Mouse (Mus musculus) B cell, adult (primary cell): ENCODE results near the gene Arid3a. TPM values are rescaled to one million over a fixed set of nuclear protein-coding genes. Genes with fewer than 3 reads are reported as not detected.

ENCODE experiments used
- total RNA-seq: library from RNA; stranded (reverse); gene quantifications from 4 replicates; pipeline ENCODE4 v1.2.4, GENCODE M21; 2023; ENCODE audit not compliant: inconsistent age

Arid3a gene
- total RNA-seq: 33.9 to 40.6 TPM (median 35.9 TPM) in 4 replicates

DNA sequence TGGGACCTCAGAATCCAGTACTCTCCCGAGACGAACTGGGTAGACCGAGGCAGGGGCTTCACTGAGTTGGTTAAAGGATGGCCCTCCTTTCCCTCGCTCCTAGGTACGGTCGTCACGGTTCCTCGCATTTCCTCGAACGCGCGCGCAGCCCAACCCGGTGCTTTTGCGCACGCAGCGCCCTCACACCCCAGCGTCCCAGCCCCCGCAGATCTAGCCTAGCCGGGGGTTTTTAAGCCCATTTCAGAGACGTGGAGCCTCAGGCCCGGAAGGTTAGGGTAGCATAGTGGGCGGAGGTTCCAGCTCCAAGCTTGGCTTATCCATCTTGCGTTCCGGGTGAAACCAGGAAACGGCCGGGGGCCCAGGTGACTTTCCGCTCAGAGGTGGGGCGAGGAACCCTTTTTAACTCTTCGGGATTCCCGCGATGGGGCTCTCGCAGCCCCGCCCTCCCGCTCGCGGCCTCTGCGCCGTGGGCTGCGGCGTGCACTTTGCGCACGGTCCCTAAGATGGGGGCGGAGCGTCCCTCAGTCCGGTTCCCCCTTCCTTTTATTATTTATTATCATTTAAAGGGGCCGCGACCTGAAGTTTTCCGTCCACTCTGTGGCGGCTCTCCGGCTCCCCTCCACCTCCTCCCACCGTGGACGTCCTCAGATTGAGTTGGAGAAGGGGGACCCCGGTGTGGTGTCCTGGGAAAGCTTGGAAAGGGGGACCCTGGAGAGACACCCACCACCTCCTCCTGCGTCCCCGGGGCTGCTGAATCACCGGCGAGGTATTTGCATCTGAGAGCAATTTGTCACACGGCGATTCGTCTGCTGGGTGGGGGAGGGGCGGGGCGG is at the start of gene Arid3a:
Arid3a (plus strand) TSS at position 553 of the 833 bp plus-strand sequence.

GRCm38 (mm10) chr10:79886054-79886453 is 40.8 kb upstream of the Arid3a start, which contains the start of gene Elane:
TSS of gene Elane (plus strand) at chr10:79886247.

GRCm38 (mm10) chr10:79890670-79891069 is 36.2 kb upstream of the Arid3a start, which contains the start of gene Cfd:
TSS of gene Cfd (plus strand) at chr10:79890853.

GRCm38 (mm10) chr10:79908167-79909091 is 18.4 kb upstream of the Arid3a start, which contains the start of gene Med16:
TSS of gene Med16 (minus strand) at chr10:79908923.

DNA sequence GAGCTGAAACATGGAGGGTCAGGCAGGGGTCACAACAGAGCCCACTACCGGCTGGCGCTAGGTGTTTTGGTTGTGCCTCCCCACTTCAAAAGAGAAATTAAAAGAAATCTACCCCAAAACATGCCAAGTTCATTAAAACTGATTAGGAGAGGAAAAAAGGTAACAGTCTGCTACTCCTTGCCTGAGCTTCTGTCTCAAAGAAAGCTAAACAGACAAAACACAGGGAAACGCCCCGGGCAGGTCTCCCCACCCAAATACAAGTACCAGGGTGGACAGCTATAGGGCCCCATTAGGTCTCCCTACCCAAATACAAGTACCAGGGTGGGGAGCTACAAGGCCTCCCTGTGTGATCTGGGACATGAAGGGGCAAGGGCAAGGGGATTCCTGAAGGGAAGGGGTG is 16.3 kb upstream of the Arid3a start, which contains the start of gene Gm26602:
Gm26602 (plus strand) TSS at position 301 of the 400 bp plus-strand sequence.

DNA sequence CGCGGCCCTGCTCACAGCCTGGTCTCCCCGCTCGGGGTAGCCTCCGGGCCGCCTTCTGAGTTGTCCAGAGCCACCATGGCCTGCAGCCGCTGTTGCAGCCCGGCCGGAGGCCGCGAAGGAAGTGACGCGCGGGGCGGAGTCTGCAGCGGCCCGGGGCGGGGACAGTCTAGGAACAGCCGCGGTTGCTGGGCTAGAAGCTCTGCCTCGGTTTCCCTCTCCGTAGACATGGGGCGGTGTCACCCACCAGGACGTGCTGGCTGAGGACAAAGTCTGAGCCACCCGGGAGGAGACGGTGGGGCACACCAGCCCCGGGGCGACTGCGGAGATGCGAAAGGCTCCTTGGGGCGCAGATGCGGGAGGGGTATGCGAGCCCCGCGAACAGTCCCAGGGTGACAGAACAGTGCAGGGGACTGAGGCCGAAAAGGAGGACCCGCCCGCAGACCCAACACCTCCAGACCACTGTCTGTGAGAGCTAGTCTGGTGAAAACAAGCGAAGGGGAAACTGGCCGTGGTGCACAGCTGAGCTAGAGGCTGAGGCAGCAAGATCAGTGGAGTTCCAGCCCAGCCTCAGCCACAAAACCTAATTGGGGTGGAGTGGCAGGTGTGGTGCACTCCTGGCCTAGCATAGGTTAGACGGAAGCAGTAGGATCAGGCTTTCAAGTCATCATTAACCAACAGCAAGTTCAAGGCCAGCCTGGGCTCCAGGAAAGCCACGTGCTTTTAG is 9.9 kb upstream of the Arid3a start, which contains the start of gene Kiss1r:
Kiss1r (plus strand) TSS at position 164 of the 724 bp plus-strand sequence.

DNA sequence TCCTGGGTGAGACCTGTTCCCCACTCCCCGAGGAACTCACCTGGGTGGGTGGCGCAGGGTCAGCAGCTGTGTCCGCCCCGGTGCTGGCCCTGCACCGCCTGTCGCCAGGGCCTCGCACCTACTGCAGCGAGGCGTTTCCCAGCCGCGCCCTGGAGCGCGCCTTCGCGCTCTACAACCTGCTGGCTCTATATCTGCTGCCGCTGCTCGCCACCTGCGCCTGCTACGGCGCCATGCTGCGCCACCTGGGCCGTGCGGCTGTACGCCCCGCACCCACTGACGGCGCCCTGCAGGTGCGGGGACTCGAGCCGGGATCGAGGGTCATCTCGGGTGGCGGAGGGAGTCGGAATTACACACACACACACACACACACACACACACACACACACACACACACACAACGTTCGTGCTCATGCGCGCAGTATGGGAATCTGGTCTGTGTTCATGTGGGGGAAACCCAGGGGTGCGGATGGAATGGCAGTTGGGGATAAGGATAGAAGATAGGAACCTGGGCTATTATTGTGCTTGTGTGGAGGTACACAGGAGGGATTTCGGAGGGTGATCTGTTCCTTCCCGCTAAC is 5.8 kb upstream of the Arid3a start, which contains the start of gene R3hdm4:
R3hdm4 (minus strand) TSS at position 251 of the 578 bp plus-strand sequence.

GRCm38 (mm10) chr10:79959847-79960601 is 33.2 kb downstream of the Arid3a start, which contains the start of gene Wdr18:
TSS of gene Wdr18 (plus strand) at chr10:79960152.

GRCm38 (mm10) chr10:79970415-79971182 is 43.8 kb downstream of the Arid3a start, which contains the start of gene Grin3b:
TSS of gene Grin3b (plus strand) at chr10:79970715.

DNA sequence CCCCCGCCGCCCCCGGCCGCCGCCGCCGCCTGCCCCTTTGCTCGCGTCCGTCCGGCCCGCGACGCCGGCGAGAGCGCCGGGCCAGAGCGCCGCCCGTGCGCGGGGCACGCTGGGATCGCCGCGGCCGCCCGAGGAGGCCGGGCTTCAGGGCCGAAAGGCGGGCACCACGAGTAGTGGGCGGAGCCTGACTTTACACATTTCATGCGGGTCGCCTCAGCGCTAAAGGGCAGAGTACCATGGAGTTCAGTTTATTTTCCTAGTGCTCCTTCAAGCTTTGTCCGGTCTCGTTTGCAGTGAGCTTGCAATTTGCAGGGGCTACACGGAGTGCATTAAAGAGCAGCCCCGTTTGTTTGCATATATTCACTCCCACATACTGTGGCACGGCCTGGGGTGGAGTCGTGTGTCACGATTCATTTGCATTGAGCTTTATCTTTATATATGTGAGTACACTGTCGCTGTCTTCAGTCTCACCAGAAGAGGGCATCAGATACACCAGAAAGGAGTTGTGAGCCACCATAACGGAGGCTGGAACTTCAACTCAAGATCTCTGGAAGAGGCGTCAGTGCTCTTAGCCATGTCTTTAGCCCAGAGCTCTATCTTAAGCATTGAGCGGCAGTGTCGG is 57.5 kb downstream of the Arid3a start, which contains the start of gene Tmem259:
Tmem259 (minus strand) TSS at position 136 of the 622 bp plus-strand sequence.

DNA sequence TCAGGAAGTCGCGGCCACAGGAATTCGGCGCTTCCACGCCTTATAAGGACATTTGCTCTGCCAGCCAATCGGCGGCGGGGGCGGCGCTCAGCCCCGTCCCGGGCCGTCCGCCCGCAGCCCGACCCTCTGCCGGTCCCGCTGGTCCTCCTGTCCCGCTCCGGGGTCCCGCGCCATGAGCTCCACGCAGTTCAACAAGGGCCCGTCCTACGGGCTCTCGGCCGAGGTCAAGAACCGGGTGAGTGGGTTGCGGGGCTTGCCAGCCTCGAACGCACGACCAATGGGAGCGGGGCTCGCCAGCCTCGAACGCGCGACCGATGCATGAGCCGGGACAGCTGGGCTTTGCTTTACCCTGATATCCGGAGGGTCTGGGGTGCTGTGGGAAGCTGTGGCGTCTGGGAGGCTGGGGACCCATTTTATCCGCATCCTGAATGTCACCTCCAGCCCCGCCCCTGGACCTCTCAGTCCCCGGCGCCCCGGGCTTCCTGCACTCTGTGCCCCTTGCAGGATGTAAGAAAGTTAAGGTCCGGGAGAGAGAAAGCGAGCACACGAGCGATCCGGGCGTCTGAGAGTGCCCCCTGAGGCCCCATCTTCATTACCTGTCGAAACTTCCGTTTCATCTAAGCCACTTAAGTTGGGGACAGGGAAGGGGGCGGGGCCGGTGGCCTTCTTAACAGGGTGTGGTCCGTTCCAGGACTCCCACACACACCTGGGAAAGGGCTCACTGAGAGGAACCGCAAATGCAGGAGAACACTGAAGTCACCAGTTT is 61.8 kb downstream of the Arid3a start, which contains the start of gene Cnn2:
Cnn2 (plus strand) TSS at position 79 of the 766 bp plus-strand sequence.

DNA sequence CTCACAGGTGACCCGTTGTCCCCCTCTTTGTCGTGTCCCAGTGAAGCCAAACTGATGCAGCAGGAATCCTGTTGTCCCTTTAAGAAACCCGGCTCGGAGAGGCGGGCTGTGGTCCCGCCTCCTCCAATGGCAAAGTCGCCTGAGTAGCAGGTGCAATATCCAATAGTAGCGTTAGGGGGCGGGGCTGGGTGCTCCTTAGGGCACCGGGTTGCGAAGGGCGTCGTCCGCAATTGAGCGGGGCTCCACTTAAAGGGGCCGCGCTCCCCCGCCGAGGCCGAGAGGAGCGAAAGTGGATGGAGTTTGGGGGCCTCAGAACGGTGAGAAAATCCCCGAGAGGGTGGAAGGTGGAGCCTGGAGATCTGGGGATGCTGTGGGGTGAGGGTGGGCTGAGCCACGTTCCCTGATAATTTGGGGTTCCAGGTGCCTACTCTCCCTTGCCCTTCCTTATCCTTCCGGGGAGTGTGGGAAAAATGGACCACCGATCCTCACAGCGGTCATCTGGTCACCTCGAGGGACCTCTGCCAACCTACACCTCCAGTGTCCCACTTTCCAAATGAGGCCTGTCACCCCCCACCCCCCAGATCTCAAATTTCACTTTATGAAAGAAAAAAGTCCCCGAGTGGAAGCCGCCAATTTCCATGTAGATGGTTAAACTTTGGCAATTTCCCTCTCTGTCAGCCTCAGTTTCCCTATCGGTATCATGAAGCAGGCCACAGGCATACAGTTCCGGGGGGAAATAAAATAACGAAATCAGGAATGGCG is 69.6 kb downstream of the Arid3a start, which contains the start of gene Abca7:
Abca7 (plus strand) TSS at position 223 of the 762 bp plus-strand sequence.

Other genes with a start within 250 kb of the Arid3a start
- 64.7 to 70.9 TPM (median 68.3 TPM) in 4 replicates for gene Cdc34, start 244.8 kb upstream of the Arid3a start, total RNA-seq
- gene Gzmm, start 238.0 kb upstream of the Arid3a start, total RNA-seq: 1.2 to 2.8 TPM (median 2.1 TPM) in 4 replicates
- 101 to 112 TPM (median 107 TPM) in 4 replicates for gene Bsg, start 222.6 kb upstream of the Arid3a start, total RNA-seq
- gene Hcn2, start 210.4 kb upstream of the Arid3a start, total RNA-seq: 0.26 TPM in 1 of 4 replicates, not detected in the others
- gene Polrmt, start 180.5 kb upstream of the Arid3a start, total RNA-seq: 55.6 to 79.9 TPM (median 71.2 TPM) in 4 replicates
- not detected in 4 replicates for gene Fgf22, start 172.0 kb upstream of the Arid3a start, total RNA-seq
- gene Rnf126, start 160.1 kb upstream of the Arid3a start, total RNA-seq: 52.1 to 65.8 TPM (median 59.1 TPM) in 4 replicates
- 1.1 to 2.1 TPM (median 1.7 TPM) in 4 replicates for gene Fstl3, start 149.8 kb upstream of the Arid3a start, total RNA-seq
- not detected in 4 replicates for gene Prss57, start 136.1 kb upstream of the Arid3a start, total RNA-seq
- gene Palm, start 133.5 kb upstream of the Arid3a start, total RNA-seq: 5.9 to 8.0 TPM (median 6.7 TPM) in 4 replicates
- not detected in 4 replicates for gene Misp, start 106.1 kb upstream of the Arid3a start, total RNA-seq
- 430 to 480 TPM (median 445 TPM) in 4 replicates for gene Ptbp1, start 72.6 kb upstream of the Arid3a start, total RNA-seq
- gene Prtn3, start 52.6 kb upstream of the Arid3a start, total RNA-seq: not detected in 4 replicates
- 0.27 to 1.1 TPM (median 0.75 TPM) in 4 replicates for gene Plppr3, start 52.4 kb upstream of the Arid3a start, total RNA-seq
- gene Elane, start 40.8 kb upstream of the Arid3a start, total RNA-seq: not detected in 4 replicates
- gene Cfd, start 36.2 kb upstream of the Arid3a start, total RNA-seq: not detected in 4 replicates
- 76.7 to 86.8 TPM (median 80.6 TPM) in 4 replicates for gene Med16, start 18.1 kb upstream of the Arid3a start, total RNA-seq
- not detected in 4 replicates for gene Gm26602, start 16.2 kb upstream of the Arid3a start, total RNA-seq
- gene Kiss1r, start 10.1 kb upstream of the Arid3a start, total RNA-seq: 0.16 to 0.90 TPM (median 0.41 TPM) in 4 replicates
- gene R3hdm4, start 5.8 kb upstream of the Arid3a start, total RNA-seq: 97.6 to 112 TPM (median 107 TPM) in 4 replicates
- gene Wdr18, start 33.1 kb downstream of the Arid3a start, total RNA-seq: 40.2 to 51.6 TPM (median 44.7 TPM) in 4 replicates
- 0.21 TPM in 1 of 4 replicates, not detected in the others for gene Grin3b, start 43.7 kb downstream of the Arid3a start, total RNA-seq
- 157 to 164 TPM (median 160 TPM) in 4 replicates for gene Tmem259, start 57.3 kb downstream of the Arid3a start, total RNA-seq
- gene Cnn2, start 61.5 kb downstream of the Arid3a start, total RNA-seq: 325 to 361 TPM (median 340 TPM) in 4 replicates
- gene Abca7, start 69.5 kb downstream of the Arid3a start, total RNA-seq: 53.9 to 56.0 TPM (median 54.6 TPM) in 4 replicates
- gene Arhgap45, start 89.6 kb downstream of the Arid3a start, total RNA-seq: 493 to 520 TPM (median 510 TPM) in 4 replicates
- gene Polr2e, start 112.8 kb downstream of the Arid3a start, total RNA-seq: 73.4 to 86.2 TPM (median 75.9 TPM) in 4 replicates
- 124 to 132 TPM (median 128 TPM) in 4 replicates for gene Gpx4, start 120.1 kb downstream of the Arid3a start, total RNA-seq
- 109 to 122 TPM (median 117 TPM) in 4 replicates for gene Sbno2, start 178.5 kb downstream of the Arid3a start, total RNA-seq
- 173 to 183 TPM (median 178 TPM) in 4 replicates for gene Stk11, start 188.8 kb downstream of the Arid3a start, total RNA-seq
- 164 to 190 TPM (median 176 TPM) in 4 replicates for gene Atp5d, start 211.6 kb downstream of the Arid3a start, total RNA-seq
- 5.9 to 9.3 TPM (median 6.8 TPM) in 4 replicates for gene Cbarp, start 213.8 kb downstream of the Arid3a start, total RNA-seq
- gene Midn, start 221.2 kb downstream of the Arid3a start, total RNA-seq: 143 to 168 TPM (median 155 TPM) in 4 replicates
- gene Cirbp, start 238.9 kb downstream of the Arid3a start, total RNA-seq: 183 to 228 TPM (median 208 TPM) in 4 replicates
- 10.6 to 16.3 TPM (median 15.1 TPM) in 4 replicates for gene 1600002K03Rik, start 245.9 kb downstream of the Arid3a start, total RNA-seq